Mouse (Mus musculus) lung, adult 2 months (tissue): ENCODE data around the gene Snx4. TPM values are rescaled to one million over a fixed set of nuclear protein-coding genes. Genes with fewer than 3 reads are reported as not detected.

Experiments
- DNase-seq: peaks from one replicate; pipeline ENCODE4 v3.0.0; 2022
- H3K4me1 ChIP-seq: fragments of 200-500 bp; 2 replicates; pipeline ENCODE4 v1.6.1; 2011; ENCODE audit warnings: low read length; ENCODE audit not compliant: control insufficient read depth, insufficient read depth
- H3K4me3 ChIP-seq: fragments of 200-500 bp; replicated peaks from 2 replicates; pipeline ENCODE3; 2011; ENCODE audit warnings: low read depth, mild to moderate bottlenecking, control low read depth, low read length; ENCODE audit errors: extremely low read depth
- CTCF ChIP-seq: fragments of 200-500 bp; IDR thresholded peaks from 2 replicates; pipeline ENCODE4 v1.5.1; 2011; ENCODE audit warnings: mild to moderate bottlenecking, low read length, control low read depth; ENCODE audit not compliant: insufficient read depth
- POLR2A ChIP-seq: fragments of 200-500 bp; IDR thresholded peaks from 2 replicates; pipeline ENCODE4 v1.6.1; 2011; ENCODE audit warnings: low read depth, mild to moderate bottlenecking, control low read depth, low read length, borderline replicate concordance; ENCODE audit errors: extremely low read depth
- WGBS: fragments of 180-500 bp; shearing (Covaris S2); methylation state at CpG from one replicate; pipeline ENCODE4 v1.1.7; 2018; 5-methylcytosine and 5-hydroxymethylcytosine counted together
- polyA plus RNA-seq: library from polyadenylated mRNA; depleted of rRNA; stranded (reverse); fragments of >200 nt; gene quantifications from 2 replicates; pipeline ENCODE4 v1.2.3, GENCODE M21; 2012

Gene Snx4
- polyA plus RNA-seq, 1 experiment = 25.3 TPM

DNA sequence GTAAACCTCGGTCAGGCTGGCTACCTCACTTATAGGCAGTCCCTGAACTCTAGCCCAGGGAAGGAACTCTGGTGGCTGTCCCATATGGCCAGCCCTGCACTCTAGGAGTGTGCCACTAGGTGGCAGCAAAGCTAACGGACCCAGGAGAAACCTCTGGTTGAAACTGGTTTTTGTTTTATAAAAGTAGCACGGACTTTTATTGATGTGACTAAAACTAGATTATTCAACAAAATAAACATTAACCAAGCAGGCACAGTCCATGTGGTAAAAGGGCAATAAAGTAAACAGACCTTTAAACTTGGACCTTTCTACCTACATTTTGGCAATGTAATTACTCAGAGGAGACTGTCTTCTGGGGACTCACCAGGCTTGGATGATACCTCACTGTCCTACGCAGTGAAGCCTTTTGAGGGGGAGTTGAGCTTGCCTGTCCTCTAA is 55.4 kb downstream of the Snx4 start:
- Histone ChIP-seq H3K4me1 (no peaks in the 10 kb centered on the region; the same call in 1 of the 2 replicates), H3K4me3 (no peak overlapping the region)
- WGBS = 6% methylated on average over 4 of the region's 4 CpGs
- TF ChIP-seq CTCF (peak; percentile 87), POLR2A (no peak)
- DNase-seq = peak; percentile 72

- peak; percentile 18 for DNase-seq
These were observed 56.5 kb downstream of the Snx4 start for GRCm38 (mm10) chr16:33307761-33308160.

DNA sequence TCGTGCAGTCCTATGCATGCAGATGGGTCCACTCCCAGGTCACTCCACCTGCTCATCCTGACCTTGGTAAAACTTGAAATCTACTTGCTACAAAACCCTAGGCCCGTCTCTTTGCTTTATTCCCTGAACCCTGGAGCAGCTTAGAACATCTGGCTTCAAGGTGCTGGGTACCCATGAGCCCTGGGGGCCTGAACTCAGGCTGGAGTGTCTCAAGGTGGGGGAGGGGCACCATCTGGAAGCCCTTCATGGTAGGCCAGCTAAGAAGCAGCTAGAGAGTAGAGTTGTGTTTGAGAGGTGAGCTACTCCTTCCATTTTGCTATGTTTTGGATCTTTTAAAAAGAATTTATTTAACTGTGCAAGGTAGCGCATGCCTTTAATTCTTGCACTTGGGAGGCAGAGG is 57.8 kb downstream of the Snx4 start:
- Histone ChIP-seq H3K4me3 (no peak overlapping the region), H3K4me1 (no peaks in the 10 kb centered on the region; the same call in 1 of the 2 replicates)
- TF ChIP-seq POLR2A (no peak), CTCF (no peak)
- DNase-seq = no peak
- WGBS = 87% methylated on average over 3 of the region's 3 CpGs

More at GRCm38 (mm10) chr16:33307761-33308160, 56.5 kb downstream of the Snx4 start:
- Histone ChIP-seq H3K4me1 (no peaks in the 10 kb centered on the region; the same call in 1 of the 2 replicates), H3K4me3 (no peak overlapping the region)
- TF ChIP-seq CTCF (no peak), POLR2A (no peak)
- WGBS = 67% methylated on average over 7 of the region's 7 CpGs

DNA sequence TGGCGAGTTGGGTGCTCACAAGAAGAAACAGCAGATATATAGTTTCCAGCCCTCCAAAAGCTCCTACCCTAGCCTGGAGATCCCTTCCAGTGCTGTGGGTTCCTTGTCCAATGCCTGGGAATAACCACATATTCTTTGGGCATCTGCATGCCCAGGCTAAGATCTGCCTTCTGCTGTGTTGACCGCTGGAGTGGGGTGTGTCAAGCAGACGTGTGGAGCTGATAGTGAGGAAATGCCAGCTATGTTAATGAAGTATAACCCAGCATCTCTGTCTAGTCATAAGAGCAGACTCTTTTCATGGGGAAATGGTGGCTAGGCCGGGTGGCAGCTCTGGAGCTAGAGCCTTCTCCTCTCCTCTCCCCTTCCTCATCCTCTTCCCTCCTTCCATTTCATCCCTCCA is 64.4 kb downstream of the Snx4 start:
- no peak overlapping the region for H3K4me3 ChIP-seq
- no peak for TF ChIP-seq CTCF
- TF ChIP-seq POLR2A = no peak
- DNase-seq = no peak
- H3K4me1 ChIP-seq = no peaks in the 10 kb centered on the region
- WGBS = 85% methylated on average over 4 of the region's 4 CpGs

DNA sequence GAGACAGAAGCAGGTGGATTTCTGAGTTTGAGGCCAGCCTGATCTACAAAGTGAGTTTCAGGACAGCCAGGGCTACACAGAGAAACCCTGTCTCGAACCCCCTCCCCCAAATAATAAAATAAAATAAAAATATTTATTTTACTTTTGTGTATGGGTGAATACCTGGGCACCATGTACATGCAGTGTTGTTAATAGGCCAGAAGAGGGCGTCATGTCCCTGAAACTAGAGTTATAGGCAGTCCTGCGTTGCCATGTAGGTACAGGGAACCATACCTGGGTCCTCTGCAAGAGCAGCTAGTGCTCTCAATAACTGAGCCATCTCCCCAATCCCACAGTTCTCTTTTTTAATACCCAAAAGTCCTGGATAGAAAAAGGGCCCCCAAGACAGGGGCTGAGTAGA is 66.4 kb downstream of the Snx4 start:
- no peaks in the 10 kb centered on the region for H3K4me1 ChIP-seq
- TF ChIP-seq POLR2A (no peak), CTCF (no peak)
- 71% methylated on average over 3 of the region's 3 CpGs for WGBS
- no peak overlapping the region for H3K4me3 ChIP-seq
- no peak for DNase-seq

DNA sequence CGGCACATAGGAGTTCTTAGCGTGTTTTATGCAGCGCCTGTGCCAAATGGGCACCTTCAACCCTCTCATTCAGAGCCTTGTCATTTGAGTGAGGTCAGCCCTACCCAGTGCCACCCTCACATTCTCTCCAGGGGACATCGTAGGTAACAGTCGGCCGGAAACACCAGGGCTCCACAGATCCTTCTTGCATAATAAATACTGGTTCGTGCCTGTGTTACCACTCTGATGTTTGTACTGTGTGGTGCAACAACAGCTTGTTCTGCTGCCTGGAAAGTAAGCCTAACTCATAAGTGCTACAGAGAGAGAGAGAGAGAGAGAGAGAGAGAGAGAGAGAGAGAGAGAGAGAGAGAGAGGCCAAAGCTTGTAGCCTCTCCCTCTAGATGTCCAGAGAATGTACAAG is 66.8 kb downstream of the Snx4 start:
- Histone ChIP-seq H3K4me1 (no peaks in the 10 kb centered on the region), H3K4me3 (no peak overlapping the region)
- WGBS = 83% methylated on average over 7 of the region's 7 CpGs
- DNase-seq = no peak
- TF ChIP-seq CTCF (no peak), POLR2A (no peak)

DNA sequence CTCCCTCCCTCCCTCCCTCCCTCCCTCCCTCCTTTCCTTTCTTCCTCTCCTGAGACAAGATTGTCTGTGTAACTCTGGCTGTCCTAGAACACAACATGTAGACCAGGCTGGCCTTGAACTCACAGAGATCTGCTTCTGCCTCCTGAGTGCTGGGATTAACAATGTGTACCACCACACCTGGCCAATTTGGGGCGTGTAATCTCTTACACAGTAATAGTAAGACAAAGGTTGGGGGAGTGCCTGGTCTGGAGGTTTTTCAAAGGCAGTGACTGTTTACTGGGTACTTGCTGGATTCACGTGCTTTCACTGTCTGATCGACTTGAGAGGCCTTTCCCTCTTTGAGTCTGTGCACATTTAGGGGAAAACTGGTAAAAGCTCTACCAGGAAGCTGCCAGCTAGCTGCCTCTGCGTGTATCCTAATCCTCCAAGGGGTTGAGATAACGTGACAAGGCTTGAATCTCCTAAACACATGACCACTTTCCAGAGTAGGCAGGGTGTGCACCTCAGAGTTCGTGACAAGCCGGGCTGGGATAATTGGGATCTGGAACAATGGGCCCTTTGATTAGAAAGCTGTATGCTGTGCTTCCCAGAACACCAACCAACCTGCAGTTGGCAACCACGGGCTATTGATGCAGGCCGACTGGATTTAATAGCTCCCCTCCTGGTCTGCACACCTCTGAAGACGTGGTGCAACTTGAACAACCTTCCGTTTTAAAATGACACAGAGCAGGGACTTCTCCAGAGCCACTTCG is 74.6 kb downstream of the Snx4 start:
- TF ChIP-seq CTCF (no peak), POLR2A (no peak)
- DNase-seq = no peak
- 56% methylated on average over 12 of the region's 12 CpGs for WGBS
- Histone ChIP-seq H3K4me3 (no peak overlapping the region), H3K4me1 (no peaks in the 10 kb centered on the region)

DNA sequence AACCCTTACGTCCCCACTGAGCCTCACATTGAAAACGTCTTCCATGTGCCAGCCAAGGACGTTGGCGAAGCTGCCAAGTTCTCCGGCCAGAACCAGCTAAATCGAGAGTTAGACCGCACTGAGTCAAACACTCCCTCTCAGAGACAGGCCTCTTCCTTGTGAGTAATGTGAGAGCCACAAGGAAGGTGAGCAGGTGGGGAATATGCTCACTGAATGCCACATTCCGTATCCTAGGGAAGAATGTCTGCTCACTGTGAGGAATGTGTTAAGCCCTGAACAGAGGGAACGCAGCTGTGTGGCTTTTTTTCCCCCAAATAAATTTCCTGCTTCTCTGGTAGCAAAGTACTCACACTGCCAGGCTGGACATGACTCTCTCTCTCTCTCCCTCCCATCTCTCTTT is 75.3 kb downstream of the Snx4 start:
- Histone ChIP-seq H3K4me1 (no peaks in the 10 kb centered on the region), H3K4me3 (no peak overlapping the region)
- DNase-seq = no peak
- 63% methylated on average over 9 of the region's 9 CpGs for WGBS
- TF ChIP-seq POLR2A (no peak), CTCF (no peak)

DNA sequence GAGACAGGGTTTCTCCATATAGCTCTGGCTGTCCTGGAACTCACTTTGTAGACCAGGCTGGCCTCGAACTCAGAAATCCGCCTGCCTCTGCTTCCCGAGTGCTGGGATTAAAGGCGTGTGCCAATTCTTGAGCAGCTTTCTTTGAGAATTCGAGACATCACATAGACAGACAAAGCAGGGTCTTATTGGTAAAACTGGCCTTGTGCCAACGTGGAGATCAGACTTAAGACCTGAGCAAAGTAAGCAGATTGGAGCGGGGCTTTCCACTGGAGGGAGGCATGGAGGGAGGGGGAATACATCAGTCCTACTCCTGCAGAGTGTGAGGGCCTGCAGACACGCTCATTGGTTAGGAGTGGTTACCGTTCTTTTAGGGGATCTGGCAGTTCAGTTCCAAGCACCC is 75.9 kb downstream of the Snx4 start:
- no peak overlapping the region for H3K4me3 ChIP-seq
- TF ChIP-seq CTCF = no peak
- no peak for TF ChIP-seq POLR2A
- DNase-seq = no peak
- H3K4me1 ChIP-seq = no peaks in the 10 kb centered on the region
- 73% methylated on average over 9 of the region's 9 CpGs for WGBS

GRCm38 (mm10) chr16:33333015-33333414 is 81.8 kb downstream of the Snx4 start:
- H3K4me1 ChIP-seq = no peaks in the 10 kb centered on the region
- DNase-seq = no peak
- H3K4me3 ChIP-seq = no peak overlapping the region
- TF ChIP-seq POLR2A (no peak), CTCF (no peak)
- WGBS = 52% methylated on average over 14 of the region's 14 CpGs
